Mouse (Mus musculus) v-Abl transformed pro-B cells (cell line): Measurements from ENCODE around the gene Gm20388.

Experiments used
- in situ Hi-C, 2 experiments: fragments of 400-800 bp; cut with MboI; formaldehyde crosslinking; loops; one replicate each; pipeline ENCODE4 v1.15.1; 2025; ENCODE audit not compliant: unreplicated experiment in 2 of 2

The Gm20388 gene

DNA sequence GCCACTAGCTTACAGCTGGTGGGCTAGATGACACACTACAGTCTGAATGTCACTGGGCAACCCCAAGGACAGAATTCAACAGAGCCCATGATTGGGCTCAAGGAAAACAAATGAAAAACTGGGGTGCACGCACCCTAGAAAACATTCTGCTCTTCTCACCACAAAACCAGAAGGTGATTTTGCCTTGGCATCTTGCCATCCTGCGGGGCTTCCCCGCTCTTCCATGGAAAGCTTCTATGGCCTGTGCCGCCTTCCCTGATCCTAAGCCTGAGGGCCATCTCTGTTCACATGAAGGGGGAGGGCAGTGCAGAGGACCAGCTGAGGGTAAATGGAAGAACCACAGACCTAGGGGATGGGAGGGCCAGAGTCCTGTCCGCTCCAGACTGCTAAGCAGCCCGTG is 2957.3 kb downstream of the Gm20388 start:
- in situ Hi-C loops: no loop called here

DNA sequence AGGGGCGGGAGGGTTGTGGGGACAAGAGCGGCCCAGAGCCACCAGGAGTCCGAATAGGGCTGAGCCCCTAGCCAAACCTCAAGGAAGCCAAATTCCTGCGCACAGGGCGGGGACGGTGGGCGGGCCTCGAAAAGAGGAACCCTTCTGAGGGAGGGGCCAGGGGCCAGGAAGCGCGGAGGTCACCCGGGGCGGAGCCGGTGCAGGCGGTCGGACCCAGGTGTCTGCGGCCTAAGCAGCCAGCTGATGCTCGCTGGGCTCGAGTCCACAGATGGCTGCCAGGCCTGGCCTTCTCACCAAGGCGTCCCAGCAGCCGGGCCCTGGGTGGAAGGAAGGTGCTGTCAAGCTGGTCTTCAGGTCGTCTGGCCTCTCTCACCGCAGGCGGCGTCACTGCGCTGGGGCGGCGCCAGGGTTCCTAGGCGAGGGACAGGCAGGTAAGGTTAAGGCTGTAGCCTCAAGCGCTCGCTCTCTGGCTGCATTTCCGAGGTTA is 2959.8 kb downstream of the Gm20388 start:
- in situ Hi-C loops: no loop called here

DNA sequence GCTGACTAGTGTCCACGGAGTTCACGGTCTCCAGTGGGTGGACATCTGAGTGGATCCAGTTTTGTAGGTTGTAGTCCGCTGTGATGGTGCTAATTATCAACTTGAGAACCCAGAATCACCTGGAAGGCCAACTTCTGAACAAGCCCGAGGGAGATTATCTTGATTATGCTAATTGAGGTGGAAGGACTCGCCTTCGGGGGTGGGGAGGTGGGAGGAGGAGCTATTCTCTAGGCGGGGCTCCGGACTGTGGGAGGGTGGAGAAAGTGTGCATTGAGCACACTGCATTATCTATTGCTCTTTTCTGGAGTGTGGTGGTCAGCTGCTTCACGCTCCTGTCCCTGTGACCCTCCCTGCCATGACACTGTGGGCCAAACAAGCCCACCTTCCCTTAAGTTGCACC is 2961.0 kb downstream of the Gm20388 start:
- in situ Hi-C loops: no loop called here

DNA sequence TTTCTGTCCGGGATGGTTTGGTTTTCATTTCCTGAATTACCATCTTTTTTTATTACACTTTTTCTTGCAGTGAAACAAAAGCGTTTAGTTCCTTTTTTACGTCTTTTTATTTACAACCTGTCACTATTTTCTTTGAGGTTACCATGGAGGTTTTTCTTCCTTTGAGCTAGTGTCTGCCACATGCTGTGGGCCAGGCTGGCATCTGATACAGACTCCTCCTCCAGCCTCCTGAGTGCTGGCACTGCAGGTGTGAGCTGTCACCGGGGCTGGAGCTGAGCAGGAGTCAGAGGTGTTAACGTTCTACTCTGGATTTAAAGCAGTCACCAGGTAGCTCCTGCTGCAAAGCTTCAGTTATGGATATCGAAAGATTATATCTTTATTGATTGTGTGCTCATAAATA is 2962.5 kb downstream of the Gm20388 start:
- in situ Hi-C loops: no loop called here

DNA sequence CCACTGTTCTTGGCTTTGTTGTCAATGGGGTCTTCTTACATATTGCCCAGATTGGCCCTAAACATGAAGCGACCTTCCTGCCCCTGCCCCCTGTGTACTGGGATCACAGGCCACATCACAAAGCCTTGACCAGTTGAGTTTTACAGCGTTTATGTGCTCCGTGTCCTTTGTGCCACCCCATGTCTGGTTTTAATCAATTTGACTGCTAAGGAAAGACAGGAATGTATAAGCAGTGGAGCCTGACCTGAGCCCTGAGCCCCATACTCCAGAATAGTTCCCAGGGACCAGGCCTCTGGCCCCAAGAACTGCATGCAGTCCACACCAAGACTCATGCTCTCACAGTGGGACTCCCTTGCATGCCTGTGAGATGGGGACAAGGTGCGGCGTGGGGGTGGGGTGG is 2964.5 kb downstream of the Gm20388 start:
- in situ Hi-C loops: no loop called here

DNA sequence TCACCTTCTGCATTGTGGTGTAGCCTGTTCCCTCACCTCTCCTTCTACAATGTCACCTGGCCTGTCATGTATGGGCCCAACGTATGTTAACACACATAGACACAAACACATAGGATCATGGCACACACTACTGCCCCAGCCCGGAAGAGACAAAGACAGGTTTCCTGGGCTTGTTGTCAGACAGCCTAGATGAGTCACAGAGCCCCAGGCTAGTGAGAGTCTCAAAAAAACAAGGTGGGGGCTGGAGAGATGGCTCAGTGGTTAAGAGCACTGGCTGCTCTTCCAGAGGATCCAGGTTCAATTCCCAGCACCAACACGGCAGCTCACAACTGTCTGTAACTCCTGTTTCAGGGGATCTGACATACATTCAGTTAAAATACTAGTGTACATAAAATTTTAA is 2967.6 kb downstream of the Gm20388 start:
- in situ Hi-C loops: no loop called here

DNA sequence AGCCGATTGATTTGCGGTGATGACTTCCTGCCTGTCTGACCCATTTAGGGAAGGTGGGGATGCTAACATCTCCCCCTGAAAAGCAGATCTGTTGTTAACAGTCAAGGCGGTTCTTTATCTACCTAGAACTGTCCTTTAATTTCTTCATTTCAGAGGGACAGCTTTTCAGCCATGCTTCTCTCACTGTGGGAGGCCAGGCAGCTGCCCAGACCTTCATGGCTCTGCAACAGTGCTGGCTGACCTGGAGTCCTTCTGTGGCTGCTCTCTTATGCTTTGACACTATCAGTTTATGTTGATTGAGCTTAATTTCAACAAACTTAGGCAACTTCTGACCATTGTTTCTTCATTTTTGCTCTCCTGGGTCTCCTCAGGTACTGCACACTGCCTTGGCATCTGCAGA is 2969.7 kb downstream of the Gm20388 start:
- in situ Hi-C loops: no loop called here

DNA sequence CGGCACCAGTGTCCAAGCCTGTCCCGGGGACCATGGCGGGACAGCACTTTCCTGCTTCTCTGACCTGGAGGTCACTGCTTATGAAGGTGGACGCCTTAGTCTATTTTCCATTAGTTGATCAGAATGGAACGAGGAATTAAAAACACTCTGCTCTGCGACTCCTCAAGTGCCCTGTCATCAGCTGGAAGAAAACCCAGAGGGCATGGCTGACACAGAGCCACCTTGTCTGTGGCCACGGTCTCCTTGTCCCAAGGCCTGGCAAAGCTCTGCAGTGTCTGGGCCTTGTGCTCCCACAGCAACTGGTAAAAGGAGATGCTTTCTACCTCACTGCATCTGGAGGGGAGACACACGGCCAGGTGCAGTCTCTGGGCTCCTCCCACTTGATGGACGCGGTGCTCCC is 2973.0 kb downstream of the Gm20388 start:
- in situ Hi-C loops: no loop called here

DNA sequence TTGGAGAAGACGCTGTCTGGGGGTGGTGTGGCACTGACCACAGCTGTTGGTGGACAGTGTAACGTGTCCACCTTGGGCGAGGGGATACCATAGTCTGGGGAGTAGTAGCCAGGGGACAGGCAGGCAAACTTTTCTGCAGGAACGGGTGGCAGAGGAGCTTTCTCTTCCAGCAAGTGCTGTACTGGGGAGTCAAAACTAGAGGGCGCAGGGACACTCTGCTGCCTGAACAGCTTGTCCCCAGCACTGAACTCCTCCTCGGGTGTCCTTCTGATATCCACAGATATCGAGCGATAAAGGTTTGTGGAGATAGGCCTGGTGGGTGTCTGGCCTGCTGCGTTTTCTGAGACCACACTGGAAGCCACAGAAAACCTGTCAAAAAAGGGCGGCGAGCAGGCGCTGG is 2980.8 kb downstream of the Gm20388 start:
- in situ Hi-C loops: no loop called here

DNA sequence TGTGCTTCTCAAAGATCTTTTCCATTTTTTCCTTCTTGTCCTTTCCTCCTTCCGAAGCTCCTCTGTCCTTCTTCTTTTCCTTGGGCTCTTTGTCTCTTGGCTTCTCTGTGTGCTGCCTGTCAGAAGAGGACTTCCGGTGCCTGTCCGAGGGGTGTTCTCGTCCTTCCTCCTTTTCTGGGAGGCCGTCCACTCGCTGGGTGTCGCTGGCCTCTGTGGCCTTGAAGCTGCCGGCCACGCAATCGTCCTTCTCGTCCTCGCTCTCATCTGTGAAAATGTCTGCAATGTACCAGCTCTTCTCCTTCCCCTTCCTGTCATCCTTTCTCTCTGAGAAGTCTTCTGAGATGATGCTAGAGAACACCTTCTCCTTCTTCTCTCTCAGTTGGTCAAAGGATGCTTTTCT is 2982.8 kb downstream of the Gm20388 start:
- in situ Hi-C loops: no loop called here

DNA sequence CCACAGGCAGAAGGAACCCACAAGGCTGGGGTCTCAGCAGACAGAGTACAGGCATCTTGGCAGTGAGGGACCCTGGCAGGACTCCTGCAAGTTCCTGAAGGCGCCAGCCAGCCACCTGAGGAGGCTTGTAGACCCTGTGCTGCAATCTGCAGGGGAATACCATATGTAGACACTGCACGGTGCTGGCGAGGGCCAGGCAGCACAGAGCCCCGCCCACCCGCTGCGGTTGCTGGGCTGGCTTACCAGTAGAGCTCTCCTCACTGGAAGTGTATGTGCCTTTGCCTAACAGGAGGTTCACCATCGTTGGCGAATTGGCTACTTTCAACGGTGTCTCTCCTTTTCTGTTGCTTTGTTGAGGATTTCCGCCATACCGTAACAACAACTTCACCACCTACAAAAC is 2985.7 kb downstream of the Gm20388 start:
- in situ Hi-C loops: no loop called here

DNA sequence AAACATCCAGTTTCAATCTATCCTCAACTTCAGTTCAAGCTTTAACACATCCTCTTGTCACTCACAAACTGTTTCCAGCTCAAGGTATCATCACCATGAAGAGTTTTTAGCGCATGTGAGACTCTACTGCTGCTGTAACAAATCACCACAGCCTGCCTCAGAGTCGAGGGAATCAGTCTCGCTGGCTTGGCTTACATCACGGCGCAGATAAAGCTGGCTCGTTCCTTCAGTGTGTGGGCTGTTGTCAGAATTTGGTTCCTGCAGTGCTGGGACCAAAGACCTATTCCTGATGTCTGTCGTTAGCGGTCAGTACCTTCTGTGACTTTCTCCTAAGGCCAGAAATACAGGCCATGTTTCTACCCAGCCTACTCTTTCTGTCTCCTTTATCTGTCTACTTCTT is 2986.6 kb downstream of the Gm20388 start:
- in situ Hi-C loops: no loop called here

DNA sequence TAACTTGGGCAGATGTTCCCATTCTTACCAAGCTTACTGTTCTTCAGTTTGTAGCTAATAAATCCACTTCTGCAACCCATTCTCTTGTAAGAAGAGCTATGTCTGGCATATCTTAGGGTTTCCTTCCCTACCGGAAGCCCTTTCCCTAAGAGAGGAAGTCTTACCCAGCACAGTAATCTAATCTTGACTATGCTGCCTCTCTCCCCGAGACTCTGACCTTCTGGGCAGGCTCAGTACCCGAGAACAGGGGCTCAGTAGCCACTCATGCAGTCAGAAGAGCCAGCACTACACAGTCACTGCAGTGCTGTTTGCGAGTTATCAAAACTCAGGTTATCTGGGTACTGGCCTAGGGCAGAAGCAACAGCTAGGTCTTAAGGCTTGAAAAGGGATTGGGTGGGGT is 2987.4 kb downstream of the Gm20388 start:
- in situ Hi-C loops: no loop called here

DNA sequence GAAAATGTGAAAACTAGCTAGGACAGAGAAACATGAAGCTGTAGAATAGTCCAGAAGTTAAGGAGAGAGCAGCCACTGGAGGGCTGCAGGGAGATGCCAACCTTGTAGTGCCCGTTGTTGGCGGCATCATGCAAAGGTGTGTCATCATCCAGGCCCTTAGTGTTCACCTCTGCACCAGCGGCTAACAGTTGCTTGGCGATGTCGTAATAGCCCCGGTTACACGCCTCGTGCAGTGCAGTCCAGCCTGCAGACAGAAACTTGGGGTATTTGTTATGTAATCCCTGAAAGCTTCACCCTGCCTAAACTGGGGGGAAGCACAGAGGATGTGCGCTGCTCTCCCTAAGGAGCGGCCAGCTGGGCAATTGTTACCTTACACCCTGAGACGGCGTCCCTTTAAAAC is 2987.8 kb downstream of the Gm20388 start:
- in situ Hi-C loops: no loop called here

DNA sequence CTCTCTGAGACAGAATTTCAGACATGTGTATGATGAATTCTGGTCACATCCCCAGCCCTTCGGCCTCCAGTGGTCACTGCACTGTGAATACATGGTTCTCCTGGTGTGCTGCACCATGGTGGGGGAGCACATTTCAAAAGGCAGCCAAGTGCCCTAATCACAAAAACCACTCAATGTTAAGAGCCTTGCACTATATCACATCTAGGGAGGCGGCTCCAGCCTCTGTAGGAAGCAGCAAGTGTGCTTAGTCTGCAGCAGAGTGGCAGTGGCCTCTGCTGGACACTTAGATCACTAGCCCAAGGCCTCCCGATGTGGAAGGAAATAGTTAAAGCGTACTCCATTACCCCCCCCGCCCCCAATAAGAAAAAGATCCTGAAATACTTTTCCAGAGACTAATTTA is 2988.4 kb downstream of the Gm20388 start:
- in situ Hi-C loops: no loop called here

DNA sequence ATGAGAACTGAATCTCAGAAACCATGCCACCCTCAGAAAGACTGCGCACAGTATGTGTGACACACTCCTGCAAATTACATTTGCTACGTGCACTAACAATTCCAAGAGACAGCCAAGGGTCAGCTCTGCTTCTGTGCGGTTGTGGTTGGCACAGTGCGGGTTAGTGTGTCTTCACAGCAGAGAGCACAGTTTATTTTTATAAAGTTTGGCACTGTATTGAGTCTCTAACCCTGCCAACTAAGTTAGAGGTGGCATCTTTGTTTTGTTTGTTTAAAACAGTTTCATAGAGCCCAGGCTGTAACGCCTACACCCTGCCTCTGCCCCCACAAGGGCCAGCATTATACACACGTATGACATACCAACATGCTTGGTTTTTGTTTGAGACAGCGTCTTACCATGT is 2990.8 kb downstream of the Gm20388 start:
- in situ Hi-C loops: loop anchor here in 1 of 2 experiments (10.0 kb wide), 1 partner anchor 203 kb away; the partner anchor contains the start of gene Rpl13

DNA sequence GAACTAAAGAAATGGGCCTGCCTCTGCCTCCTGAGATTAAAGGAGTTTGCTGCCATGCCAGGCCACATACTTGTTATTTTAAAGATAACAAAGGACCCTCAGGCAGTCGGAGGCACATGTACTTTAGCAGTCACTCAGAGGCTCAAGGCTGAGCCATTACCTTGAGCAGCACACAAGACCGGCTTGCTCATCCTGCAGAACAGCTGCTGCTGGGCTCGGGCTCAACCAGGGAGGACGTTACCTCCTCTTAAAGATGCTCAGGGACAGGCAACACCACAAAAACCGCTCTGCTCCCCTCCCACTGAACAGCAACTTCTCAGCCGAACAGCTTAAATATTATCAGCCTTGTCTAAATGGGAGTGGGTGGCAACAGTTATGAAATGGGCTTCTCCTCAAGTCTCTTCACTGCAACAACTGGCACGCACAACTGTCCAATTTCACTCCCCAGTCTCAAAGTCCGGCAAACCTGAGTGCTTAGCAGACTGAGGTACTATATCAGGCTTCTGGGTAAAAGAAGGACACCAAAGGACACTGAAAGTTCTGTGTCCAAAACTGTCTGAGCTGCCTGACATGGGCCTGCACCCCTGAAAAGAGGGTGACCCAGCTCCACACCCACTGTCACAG is 2991.4 kb downstream of the Gm20388 start:
- in situ Hi-C loops: loop anchor here in 1 of 2 experiments (10.0 kb wide), 1 partner anchor 203 kb away; the partner anchor contains the start of gene Rpl13

DNA sequence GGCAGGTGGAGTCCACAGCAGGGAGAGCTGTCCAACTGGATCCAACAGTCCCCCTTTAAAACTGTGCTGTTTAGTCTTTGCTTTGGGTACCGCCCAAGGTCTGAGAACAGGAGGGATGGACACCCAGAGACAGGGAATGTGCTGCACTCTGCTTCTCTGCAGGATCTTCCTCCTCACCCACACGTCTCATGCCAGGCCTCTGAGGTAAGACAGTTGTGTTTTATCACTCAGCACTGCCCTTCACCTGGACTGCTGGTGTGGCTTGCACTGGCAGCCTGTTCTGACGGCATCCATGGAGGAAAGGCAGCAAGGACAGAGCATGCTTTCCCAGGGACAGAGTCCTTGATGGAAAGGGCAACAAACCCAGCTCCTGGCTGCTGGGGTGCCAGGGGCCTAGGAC is 2991.9 kb downstream of the Gm20388 start:
- in situ Hi-C loops: loop anchor here in 1 of 2 experiments (10.0 kb wide), 1 partner anchor 202 kb away; the partner anchor contains the start of gene Rpl13

DNA sequence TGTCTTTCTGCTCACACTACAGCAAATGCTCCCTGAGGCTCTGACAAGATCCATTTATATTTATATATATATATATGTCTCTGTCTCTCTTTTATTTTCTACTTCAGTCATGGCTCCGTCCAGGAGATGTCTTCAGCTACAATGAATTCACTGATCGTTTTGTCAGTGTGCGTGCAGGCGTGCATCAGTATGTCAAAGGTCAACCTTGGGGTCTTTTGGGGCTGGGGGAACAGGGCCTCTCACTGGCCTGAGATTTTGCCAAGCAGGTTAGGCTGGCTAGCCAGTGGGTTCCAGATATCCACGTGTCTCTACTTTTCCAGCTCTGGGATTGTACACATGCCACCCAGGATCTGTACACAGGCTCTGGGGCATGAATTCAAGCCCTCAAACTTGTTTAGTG is 2992.4 kb downstream of the Gm20388 start:
- in situ Hi-C loops: loop anchor here in 1 of 2 experiments (10.0 kb wide), 1 partner anchor 202 kb away; the partner anchor contains the start of gene Rpl13

DNA sequence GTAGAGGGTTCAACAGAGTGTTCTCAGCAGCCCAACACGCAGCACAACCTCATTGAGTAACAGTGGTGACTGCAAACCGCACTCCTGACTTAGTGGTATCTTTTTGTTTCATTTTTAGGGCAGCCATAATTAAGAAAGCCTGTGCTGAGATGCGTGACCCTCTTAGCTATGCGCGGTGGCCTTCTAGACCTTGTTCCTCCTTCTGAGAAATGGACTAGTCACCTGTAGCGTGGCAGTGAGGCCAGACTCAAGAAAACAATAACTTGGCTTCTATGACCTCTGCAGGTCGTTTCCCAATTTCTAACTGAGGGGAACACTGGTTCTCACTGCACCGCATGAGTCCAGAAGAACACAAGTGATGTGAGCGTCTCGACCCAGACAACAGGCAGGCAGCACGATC is 2993.9 kb downstream of the Gm20388 start:
- in situ Hi-C loops: loop anchor here in 1 of 2 experiments (10.0 kb wide), 1 partner anchor 200 kb away; the partner anchor contains the start of gene Rpl13

DNA sequence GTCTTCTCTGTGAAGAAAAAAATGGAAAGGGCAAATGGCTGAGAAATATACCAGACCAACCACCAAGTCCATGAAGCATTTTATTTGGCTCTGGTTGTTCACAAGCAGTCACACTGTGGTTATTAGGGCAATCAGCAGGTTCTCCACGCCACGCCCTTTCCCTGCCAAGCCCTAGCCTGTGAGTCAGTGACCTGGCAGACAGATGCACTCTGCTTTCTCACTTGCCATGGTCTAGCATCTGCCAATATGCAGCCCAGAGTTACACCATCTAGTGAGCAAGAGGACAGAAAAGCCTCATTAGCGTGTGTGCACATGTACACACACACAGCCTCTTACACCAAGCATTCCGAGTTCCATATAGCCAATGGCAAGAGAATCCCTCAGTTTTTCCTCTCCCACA is 2994.7 kb downstream of the Gm20388 start:
- in situ Hi-C loops: loop anchor here (5.0 to 10.0 kb wide), 4 partner anchors 162 to 297 kb away; partner anchors contain the start of gene Rpl13 (in 2 of the 2)

DNA sequence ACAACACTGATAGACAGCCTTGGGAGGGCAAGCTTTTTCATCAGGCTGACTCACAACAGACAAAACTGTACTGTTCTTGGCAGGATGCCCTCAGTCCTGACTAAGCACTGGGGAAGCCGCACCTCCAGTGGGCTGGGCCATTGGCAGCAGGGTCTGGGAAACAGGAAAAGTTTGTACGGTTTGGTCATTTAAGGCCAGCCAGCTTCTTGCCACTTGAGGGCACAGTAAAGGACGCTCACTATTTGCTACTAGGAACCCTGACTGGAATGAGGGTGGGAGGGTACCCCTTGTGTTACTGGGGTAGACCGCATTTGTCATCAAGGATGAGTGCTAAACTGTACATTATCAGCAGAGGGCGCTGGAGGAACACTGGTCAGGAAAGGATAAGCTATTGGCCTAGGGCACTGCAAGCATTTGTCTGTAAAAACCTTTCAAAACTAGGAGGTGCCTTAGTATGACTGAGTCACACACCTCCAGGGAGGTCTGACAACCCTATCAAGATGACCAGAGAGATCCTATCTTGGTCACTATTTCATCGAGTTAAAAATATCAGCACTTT is 2995.9 kb downstream of the Gm20388 start:
- in situ Hi-C loops: loop anchor here (5.0 to 10.0 kb wide), 4 partner anchors 161 to 296 kb away; partner anchors contain the start of gene Rpl13 (in 2 of the 2)
